Mouse (Mus musculus) adrenal gland, adult 8-10 months (tissue): ENCODE data around the gene Gm20388. TPM values are rescaled to one million over a fixed set of nuclear protein-coding genes. Genes with fewer than 3 reads are reported as not detected.
A peak's percentile ranks its signal among the peaks of the same experiment; 100 is the strongest.

Experiments used
- DNase-seq: peaks from one replicate; pipeline ENCODE4 v3.0.0; 2022
- total RNA-seq, 4 experiments: library from RNA; stranded (reverse); gene quantifications; 2 replicates each; pipeline ENCODE4 v1.2.4; 2022

Gene Gm20388
- total RNA-seq, 4 experiments from 2014 or later, result 1.7 to 16.9 (median 5.8) TPM

- DNase-seq, result no peak
These were observed 623.4 kb downstream of the Gm20388 start for GRCm38 (mm10) chr8:120534080-120534479.

DNA sequence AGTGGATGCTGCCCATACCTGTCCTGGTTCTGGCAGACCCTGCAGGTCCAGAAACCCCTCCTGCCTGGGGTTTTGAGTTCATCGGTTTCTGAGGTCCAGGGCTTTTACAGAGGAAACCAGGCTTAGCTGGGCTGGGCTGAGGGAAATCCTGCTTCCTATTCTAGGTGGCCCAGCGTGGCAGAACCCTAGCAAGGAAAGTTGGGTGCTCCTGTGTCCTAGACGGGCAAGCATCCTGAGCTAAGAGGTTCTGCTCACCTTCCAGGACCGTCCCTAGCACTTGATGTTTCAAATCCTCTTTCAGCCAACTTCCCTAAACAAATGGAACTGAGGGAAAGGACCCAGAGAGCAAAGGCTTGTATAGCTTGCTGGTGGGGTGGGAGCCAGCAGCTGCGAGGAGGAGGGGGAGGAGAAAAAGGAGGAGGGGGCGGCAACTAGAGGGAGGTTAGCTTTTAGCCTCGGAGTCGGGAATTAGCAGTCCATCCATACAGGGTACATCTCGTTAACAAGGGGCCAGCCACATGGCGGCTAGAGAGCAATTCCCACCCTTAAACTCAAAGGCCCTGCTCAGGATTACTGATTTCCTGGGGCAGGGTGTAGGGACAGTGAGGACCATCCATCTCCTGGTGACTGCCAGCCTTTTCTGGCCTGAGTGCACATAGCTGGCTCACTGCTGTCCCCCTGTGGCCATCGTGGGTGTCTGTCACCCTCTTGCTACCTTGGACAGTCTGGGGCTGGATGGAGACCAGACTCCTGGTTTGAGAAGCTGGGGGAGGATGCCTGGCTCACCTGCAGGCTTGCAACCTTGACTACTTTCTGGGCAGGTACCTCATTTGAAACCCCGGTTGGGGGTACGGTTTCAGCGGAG lies 624.1 kb downstream of the Gm20388 start:
- DNase-seq, result peak; percentile 83

DNA sequence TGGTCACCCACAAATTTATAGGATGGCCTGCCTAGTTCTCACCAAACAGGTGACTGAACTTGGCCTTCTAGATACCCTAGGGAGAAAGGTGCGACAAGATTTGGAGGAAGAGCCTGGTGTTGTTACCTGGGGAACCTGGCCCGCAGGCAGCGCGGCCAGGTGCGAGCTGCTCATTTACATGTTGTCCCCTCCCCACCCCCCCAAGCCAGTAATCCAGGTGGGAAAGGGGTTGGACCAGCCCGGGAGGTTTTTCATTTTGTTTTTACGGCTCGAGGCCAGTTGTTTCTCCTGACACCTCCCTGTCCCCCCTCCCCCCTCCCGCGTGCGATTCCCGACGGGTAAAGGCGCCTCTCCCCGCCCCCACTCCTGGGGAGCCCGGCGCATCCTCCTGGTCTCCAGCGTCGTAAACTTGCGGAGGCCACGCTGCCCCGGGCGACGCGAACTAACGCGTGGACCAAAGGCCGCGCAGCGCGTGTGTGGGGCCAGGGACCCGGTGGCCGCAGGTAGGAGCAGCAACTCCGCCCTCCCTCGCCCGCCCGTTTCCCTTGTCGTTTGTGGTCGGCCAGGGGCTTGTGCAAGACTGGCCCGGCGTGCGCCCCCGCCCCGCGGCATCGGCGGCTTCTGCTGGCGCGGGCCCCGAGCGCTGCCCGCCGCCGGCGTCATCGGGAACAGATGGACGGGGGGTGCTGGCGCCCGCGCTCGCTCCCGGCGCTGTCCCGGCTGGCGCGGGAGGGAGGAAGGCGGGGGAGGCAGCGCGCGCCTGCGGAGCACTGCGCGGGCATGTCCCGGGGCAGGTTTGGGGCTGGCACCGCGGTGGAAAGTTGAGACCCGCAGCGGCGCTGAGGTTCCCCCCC lies 625.0 kb downstream of the Gm20388 start:
- no peak for DNase-seq

- no peak for DNase-seq
These were observed 625.9 kb downstream of the Gm20388 start for GRCm38 (mm10) chr8:120536306-120537206.

DNA sequence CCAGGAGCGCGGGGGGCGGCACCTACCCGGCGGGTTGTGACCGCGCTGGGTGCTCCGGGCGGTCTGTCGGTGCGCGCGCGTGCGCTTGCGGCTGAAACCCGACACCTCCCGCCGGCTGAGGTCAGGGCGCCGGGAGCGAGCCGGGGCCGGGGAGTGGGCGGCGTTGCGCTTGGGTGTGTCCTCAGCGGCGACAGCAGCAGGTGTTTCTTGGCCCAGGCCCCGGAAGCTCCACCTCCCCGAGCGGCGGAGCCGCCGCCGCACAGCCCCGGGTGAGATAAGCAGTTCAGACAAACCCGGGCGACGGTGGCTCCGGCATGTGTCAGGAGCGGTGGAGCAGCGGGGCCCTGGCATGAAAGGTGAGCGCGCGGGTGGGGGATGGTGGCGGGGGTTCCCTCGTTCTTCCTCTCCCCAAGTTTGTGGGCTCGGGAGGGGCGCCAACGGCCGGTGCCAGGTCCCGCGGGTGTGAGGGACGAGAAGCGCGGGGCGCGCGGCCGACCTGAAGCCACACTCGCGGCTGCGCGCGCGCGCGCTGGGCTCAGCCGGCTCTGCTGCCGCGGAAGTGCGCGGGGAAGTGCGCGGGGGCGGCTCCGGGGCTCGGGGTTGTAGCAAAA lies 626.7 kb downstream of the Gm20388 start:
- peak; percentile 71 for DNase-seq

- no peak for DNase-seq
These were observed 627.3 kb downstream of the Gm20388 start for GRCm38 (mm10) chr8:120537818-120538396.

- DNase-seq, result peak; percentile 58
These were observed 628.0 kb downstream of the Gm20388 start for GRCm38 (mm10) chr8:120538397-120539240.

DNA sequence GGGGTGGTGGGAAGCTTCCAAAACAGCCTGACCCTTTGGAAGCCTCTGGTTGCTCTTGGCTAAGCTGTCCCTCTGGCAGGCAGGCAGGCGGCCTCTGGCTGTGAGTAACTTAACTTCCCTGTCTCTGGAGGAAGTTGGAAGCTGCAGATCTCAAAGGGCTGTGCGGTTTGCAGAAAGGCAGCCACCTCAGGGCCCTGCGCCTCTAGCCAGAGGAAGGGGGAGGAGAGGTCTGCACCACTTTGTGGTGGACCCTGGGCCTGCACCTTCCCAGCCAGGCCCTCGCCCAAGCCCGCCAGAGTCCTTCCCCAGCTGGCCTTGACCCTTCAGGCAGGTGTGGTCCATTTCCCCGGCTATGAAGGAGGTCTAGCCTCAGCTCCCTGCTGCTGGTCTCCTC lies 628.7 kb downstream of the Gm20388 start:
- DNase-seq, result no peak

GRCm38 (mm10) chr8:120539775-120540625 lies 629.4 kb downstream of the Gm20388 start:
- no peak for DNase-seq

GRCm38 (mm10) chr8:120542995-120543394 lies 632.4 kb downstream of the Gm20388 start:
- no peak for DNase-seq

DNA sequence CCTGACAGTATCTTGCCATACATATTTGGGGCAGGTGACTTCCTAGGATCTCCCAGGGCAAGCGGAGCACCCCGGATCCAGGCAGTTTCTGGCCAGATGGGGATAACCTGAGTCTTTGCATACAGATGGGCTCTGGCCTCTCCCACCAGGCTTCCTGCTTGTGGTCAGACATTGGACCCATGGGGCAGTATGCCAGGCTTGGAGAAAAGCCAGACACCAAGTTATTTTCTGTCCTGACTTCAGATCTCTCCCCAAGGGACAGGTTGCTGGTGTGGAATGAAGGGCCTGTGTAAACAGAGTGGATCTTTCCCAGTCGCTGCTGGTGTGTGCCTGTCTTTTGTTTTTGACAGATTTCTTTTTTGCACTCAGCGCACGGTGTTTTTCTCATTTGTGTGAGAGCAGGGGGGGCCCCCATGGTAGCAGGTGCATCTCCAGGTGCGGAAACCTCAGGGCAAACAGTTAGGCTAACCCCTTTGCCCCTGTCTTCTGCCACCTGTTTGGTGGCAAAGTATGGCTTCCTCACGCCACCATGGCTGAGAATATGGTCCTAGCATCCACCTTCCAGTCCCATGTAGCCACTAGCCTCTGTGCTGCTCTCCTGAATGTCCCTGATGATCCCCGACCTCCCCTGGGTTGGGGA lies 632.9 kb downstream of the Gm20388 start:
- DNase-seq, result no peak

GRCm38 (mm10) chr8:120544155-120544554 lies 633.5 kb downstream of the Gm20388 start:
- DNase-seq, result no peak

- no peak for DNase-seq
These were observed 636.9 kb downstream of the Gm20388 start for GRCm38 (mm10) chr8:120547562-120547961.

DNA sequence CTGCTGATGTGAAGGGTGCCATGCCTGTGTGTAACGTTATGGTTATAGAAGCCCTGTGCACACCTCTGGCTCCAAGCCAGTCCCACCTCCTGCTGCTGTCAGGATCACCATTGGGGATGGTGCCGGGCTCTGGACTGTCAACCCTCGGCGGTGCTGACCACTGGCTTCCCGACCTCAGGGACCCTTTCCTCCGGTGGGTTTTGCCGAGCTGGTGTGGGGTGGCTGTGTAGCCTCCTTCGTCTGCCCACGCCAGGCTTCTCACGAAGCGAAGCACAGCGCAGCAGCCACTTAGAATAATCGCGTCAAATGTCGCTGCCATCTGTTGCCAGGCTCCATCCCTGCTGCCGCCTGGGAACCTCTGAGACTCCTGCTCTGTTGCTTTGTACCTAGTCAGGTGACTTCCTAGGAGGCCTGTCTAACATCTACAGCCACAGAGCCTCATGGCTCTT lies 637.7 kb downstream of the Gm20388 start:
- DNase-seq, result no peak

- no peak for DNase-seq
These were observed 638.8 kb downstream of the Gm20388 start for GRCm38 (mm10) chr8:120549321-120549921.

GRCm38 (mm10) chr8:120549922-120550321 lies 639.3 kb downstream of the Gm20388 start:
- DNase-seq, result no peak

DNA sequence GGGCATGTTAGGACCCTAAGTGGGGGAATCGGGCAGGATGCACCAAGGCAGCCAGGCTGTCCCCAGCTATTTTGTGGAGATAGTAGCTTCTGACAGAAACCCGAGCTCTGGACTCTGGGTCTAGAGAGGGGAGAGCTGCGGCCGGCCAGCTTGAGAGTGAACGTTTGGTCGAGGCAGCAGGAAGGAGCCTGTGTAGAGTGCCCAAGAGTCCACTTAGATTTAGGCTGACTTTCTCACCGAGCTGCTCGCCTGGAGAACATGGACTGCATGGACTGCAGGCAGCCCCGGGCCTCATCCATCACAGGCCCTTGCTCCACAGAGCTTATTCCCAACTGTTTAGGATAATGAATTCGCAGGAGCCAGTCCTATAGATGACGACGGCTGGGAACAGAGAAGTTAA lies 639.8 kb downstream of the Gm20388 start:
- no peak for DNase-seq

DNA sequence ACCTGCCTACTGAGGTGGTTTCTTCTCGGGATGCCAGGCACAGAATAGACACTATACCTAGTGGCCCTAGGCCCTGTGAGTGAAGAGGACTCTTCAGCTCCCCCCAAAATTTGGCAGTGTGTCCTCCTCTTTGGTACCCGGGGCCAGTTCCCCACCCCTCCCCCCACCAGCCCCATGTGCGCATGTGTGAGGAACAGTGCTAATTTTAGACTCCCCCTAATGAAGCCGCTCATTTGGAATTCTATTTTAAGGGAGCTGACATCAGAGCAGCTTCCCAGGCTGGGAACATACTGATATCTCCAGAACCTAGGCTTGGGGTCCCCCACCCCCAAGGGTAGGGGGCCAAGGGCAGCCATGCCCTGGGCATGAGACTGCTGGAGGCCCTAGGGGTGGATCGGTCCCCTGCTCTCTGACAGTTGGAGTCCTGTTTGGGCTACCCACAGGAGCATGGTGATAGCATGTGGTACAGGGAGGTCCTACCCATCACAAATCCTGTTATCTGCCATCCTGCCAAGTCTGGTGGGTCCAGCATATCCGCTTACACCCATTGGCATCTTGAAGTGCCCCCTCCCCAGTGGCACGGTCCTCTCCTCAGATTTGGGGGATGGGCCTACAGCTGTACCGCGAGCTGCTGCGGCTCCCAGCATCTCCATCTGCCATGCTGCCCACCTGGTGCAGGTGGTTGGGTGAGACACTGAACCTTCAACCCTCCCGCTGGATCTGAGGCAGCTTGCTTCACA lies 640.5 kb downstream of the Gm20388 start:
- no peak for DNase-seq
